Mouse (Mus musculus) cerebellum, adult 2 months (tissue): ENCODE results near the gene Babam2. TPM values are rescaled to one million over a fixed set of nuclear protein-coding genes. Genes with fewer than 3 reads are reported as not detected.

Source experiments
- DNase-seq, 2 experiments: peaks; one replicate each; pipeline ENCODE4 v3.0.0; 2021
- H3K27ac ChIP-seq: fragments of 200-500 bp; 2 replicates; pipeline ENCODE4 v1.5.1; 2012; ENCODE audit warnings: low read length, control low read depth, inconsistent platforms; ENCODE audit not compliant: insufficient read depth
- H3K27me3 ChIP-seq: fragments of 200-500 bp; 2 replicates; pipeline ENCODE4 v1.6.1; 2012; ENCODE audit warnings: inconsistent platforms, mild to moderate bottlenecking, low read length, moderate library complexity; ENCODE audit not compliant: control insufficient read depth, insufficient read depth
- H3K4me1 ChIP-seq: fragments of 200-500 bp; 2 replicates; pipeline ENCODE4 v1.6.1; 2011; ENCODE audit warnings: low read length; ENCODE audit not compliant: control insufficient read depth, insufficient read depth
- H3K4me3 ChIP-seq: fragments of 200-500 bp; replicated peaks from 2 replicates; pipeline ENCODE3; 2011; ENCODE audit warnings: mild to moderate bottlenecking, low read depth, low read length, control low read depth; ENCODE audit not compliant: insufficient read depth
- CTCF ChIP-seq: fragments of 200-500 bp; IDR thresholded peaks from 2 replicates; pipeline ENCODE4 v1.5.1; 2011; ENCODE audit warnings: low read depth, mild to moderate bottlenecking, control low read depth, low read length, moderate library complexity, borderline replicate concordance; ENCODE audit not compliant: insufficient read depth
- POLR2A ChIP-seq: fragments of 200-500 bp; IDR thresholded peaks from 2 replicates; pipeline ENCODE4 v1.6.1; 2011; ENCODE audit warnings: low read length, control low read depth, borderline replicate concordance; ENCODE audit not compliant: insufficient read depth
- WGBS: fragments of 180-500 bp; shearing (Covaris S2); methylation state at CpG from one replicate; pipeline ENCODE4 v1.1.7; 2018; 5-methylcytosine and 5-hydroxymethylcytosine counted together
- polyA plus RNA-seq: library from polyadenylated mRNA; depleted of rRNA; stranded (reverse); fragments of >200 nt; gene quantifications from 2 replicates; pipeline ENCODE4 v1.2.3, GENCODE M21; 2012

The Babam2 gene
- polyA plus RNA-seq, 1 experiment: 42.8 TPM

DNA sequence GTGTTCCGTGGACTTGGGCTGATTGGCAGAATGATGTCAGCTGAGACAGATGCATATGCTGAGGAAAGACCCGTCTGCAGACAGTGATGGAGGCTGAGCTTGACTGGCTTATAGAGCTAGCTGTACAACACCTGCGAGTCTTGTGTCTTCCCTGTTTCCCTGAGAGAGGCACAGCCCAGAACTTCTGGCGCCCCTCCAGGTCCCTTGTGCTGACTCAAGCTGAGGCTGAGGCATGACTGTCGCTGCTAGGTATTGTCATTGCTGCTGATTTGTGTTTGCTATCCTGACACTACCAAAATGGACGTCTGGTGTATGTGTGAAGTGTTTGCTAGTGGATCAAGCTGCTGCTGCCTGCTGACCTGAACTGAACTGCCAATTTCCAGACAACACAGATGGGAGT, 27.0 kb downstream of the Babam2 start:
- TF ChIP-seq CTCF (no peak), POLR2A (no peak)
- H3K27me3 ChIP-seq: no peaks in the 10 kb centered on the region
- no peak overlapping the region for H3K27ac ChIP-seq
- 62% methylated on average over 6 of the region's 6 CpGs for WGBS
- no peaks in the 10 kb centered on the region for H3K4me1 ChIP-seq
- no peak overlapping the region for H3K4me3 ChIP-seq
- DNase-seq: no peak

GRCm38 (mm10) chr5:31725885-31726284, 28.4 kb downstream of the Babam2 start:
- DNase-seq: no peak
- Histone ChIP-seq H3K27me3 (no peaks in the 10 kb centered on the region), H3K4me3 (no peak overlapping the region), H3K27ac (no peak overlapping the region), H3K4me1 (no peaks in the 10 kb centered on the region; the same call in 1 of the 2 replicates)
- 95% methylated on average over 2 of the region's 2 CpGs for WGBS
- no peak for TF ChIP-seq POLR2A
- TF ChIP-seq CTCF: no peak

DNA sequence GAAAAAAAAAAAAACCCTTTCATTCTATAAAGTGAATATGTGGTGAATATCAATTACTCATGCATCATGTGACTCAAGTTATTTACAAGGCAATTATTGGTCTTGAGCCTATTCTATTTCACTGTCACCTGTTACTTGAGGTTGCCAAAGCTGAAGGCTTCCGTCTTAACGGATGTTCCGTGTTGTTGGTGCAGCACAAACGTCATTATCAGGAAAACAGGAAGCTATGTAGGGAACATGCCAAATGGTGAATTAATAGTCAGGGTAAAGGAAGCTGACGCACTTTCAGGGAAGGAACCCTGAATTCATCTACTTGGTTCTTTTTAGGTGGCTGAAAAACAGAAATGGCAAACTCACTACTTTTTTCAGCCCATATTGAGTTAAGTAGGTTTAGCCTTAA, 30.0 kb downstream of the Babam2 start:
- H3K4me1 ChIP-seq: no peaks in the 10 kb centered on the region; the same call in 1 of the 2 replicates
- no peak overlapping the region for H3K4me3 ChIP-seq
- TF ChIP-seq POLR2A: no peak
- TF ChIP-seq CTCF: no peak
- WGBS: 41% methylated on average over 5 of the region's 5 CpGs
- H3K27me3 ChIP-seq: no peaks in the 10 kb centered on the region
- DNase-seq: no peak
- no peak overlapping the region for H3K27ac ChIP-seq

- DNase-seq: no peak
- Histone ChIP-seq H3K4me1 (no peaks in the 10 kb centered on the region; the same call in 1 of the 2 replicates), H3K27me3 (no peaks in the 10 kb centered on the region), H3K4me3 (no peak overlapping the region), H3K27ac (no peak overlapping the region)
- TF ChIP-seq CTCF: no peak
- TF ChIP-seq POLR2A: no peak
- 63% methylated on average over 3 of the region's 3 CpGs for WGBS
Observed at GRCm38 (mm10) chr5:31732644-31733338, 35.3 kb downstream of the Babam2 start.

DNA sequence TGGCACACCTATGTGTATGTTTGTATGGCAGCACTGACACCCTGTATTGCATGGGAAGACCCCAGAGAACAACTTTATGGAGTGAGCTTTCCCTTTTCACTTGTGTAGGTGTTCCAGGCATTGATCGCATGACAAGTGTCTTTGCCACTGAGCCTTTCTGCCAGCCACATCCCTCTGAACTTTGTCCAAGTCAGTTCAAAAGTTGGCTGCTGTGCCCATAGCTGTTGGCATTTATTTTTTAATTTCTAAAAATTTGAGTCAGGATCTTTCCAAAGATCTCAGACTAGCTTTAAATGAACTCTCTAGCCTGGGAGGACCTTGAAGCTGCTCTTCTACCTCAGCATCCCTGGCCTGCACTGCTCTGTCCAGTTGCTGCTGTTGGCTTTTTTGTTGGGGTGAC, 44.4 kb downstream of the Babam2 start:
- TF ChIP-seq CTCF (no peak), POLR2A (no peak)
- 69% methylated on average over 1 of the region's 1 CpGs for WGBS

DNA sequence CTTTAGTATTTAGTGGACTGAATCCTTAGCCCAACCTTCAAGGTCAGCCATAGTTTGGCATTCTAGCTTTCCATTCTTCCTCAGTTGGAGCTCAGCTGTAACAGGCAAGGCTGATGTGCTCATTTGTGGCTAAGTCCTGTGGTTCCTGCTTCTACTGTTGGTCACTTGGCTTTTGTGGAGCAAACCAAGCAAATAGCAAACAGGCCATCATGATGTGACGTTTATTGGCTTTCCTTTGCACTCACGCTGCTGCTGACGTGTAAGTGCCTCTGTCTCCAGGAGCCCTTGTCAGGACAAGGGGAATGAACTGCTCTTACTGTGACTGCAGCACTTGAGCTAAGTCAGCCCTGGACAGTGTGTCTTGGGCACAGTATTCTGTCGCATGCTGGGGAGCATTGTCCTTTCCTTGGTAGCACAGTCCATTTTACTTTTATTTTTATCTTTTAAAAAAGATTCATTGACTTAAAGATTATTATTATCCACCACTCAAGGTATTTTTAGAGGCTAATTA, 45.1 kb downstream of the Babam2 start:
- H3K4me1 ChIP-seq: no peaks in the 10 kb centered on the region
- 64% methylated on average over 4 of the region's 4 CpGs for WGBS
- DNase-seq: no peak
- H3K27ac ChIP-seq: no peak overlapping the region
- no peak for TF ChIP-seq CTCF
- TF ChIP-seq POLR2A: no peak
- H3K27me3 ChIP-seq: no peaks in the 10 kb centered on the region
- no peak overlapping the region for H3K4me3 ChIP-seq

More for the DNA sequence above, 44.4 kb downstream of the Babam2 start:
- H3K4me3 ChIP-seq: no peak overlapping the region
- no peaks in the 10 kb centered on the region for H3K27me3 ChIP-seq
- no peaks in the 10 kb centered on the region for H3K4me1 ChIP-seq
- no peak for DNase-seq
- H3K27ac ChIP-seq: no peak overlapping the region

DNA sequence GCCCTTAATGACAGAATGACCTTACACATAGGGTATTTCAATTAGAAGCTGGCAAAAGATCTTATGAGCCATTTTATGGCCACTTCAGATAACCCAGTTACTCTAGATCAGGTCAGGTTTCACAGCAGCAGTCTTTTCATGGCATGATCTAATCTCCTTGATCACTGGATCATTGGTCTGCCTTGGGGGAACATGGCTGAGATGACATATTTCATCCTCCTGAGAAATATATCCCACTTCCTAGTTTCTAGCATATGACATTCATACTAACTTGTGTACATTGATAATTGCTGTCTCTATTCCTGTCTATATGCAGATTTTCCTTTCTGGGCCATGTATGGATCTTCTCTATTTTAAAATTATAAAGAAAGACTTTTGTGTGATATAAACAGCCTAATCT, 51.9 kb downstream of the Babam2 start:
- Histone ChIP-seq H3K27ac (no peak overlapping the region), H3K27me3 (no peaks in the 10 kb centered on the region), H3K4me1 (peaks cover 7% of the 10 kb centered on the region), H3K4me3 (no peak overlapping the region)
- DNase-seq: no peak
- TF ChIP-seq CTCF: no peak

DNA sequence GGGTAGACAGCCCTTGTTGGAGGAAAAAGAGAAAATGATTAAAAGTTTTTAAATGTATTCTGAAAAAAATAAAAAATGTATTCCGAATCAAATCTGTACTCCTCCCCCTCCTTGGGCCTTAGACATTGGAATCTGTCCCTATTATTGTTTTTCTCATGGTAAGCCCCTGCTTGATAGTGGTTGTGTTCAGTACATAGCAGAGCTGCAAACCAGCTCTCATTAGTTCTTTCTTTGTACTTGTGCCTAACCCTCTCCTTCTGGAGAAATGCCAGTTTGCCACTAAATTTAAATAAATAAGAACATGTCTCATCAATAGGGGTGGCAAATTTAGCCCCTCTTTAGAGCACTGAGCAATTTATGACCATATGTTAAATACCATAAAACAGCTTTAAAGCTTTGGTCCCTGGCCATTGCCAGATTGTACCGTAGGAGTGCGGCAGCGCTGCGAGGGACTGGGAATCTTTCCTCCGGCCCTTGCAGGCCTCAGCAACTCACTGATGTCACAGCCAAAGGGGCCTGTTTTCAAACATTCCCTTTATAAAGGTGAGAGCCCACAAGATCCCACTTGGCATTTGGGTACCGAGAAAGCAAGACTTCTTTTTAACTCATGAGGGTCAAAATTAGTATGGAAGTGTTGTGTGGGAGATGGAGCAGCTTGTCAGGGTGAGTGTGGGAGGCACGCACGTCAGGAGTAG, 52.9 kb downstream of the Babam2 start:
- Histone ChIP-seq H3K4me1 (peaks cover 7% of the 10 kb centered on the region), H3K27ac (no peak overlapping the region), H3K27me3 (no peaks in the 10 kb centered on the region), H3K4me3 (no peak overlapping the region)
- 87% methylated on average over 9 of the region's 9 CpGs for WGBS
- DNase-seq: no peak
- TF ChIP-seq CTCF (no peak), POLR2A (no peak)
